Mouse (Mus musculus) CD4-positive, CD25-positive, alpha-beta regulatory T cell, adult 4 months (primary cell): ENCODE measurements at regions not wholly inside any gene's neighbourhood (a gene's known extent, or its start where the extent isn't known, plus 50 kb on each side); places are given as distances from the start of the nearest gene placed in this dataset.

Experiments used
- ATAC-seq: one replicate; pipeline ENCODE4 v1.8.0; 2017

- no peak for ATAC-seq
These were observed 180.6 kb upstream of the Lpp start for GRCm38 (mm10) chr16:24212702-24213101.

GRCm38 (mm10) chr16:24211588-24211987 lies 181.7 kb upstream of the Lpp start:
- ATAC-seq = no peak

DNA sequence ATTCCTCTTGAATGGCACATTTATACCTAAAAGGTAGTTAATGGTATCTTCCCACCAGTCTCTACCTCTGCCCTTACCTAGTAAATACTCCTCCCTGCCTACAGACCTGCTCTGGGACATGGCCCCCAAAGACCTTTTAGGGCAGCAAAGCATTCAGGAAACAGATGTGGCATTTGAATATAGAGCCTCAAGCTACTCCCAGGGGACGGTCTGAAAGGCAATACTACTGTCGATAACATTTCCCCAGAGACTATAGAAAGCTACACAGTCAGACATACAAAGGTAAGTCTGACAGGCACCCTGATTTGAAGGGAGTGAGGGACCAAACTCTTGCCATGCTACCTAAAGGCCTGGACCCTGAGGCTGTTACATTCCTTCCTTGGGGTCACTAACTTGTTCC lies 184.4 kb upstream of the Lpp start:
- no peak for ATAC-seq

- no peak for ATAC-seq
These were observed 185.2 kb upstream of the Lpp start for GRCm38 (mm10) chr16:24208118-24208517.

GRCm38 (mm10) chr16:24207056-24207455 lies 186.3 kb upstream of the Lpp start:
- no peak for ATAC-seq

DNA sequence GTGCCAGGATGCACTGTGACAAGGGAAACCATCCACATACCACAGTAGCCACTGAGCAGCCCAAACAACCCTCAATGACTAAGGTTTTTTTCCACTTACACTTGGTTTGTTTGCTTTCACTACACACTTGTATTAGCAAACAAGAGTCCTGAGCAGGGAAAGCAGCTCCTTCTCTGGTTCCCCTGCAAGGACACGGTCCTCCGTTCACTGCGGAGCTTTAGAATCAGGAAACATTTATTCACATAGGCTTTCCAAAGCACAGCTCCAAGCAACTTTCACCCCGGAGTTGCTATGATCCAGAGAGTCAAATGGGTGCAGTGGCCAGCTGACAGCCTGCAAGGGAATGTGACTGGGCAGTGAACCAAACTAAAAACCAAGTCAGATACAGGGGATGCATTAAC lies 186.8 kb upstream of the Lpp start:
- peak; percentile 16 for ATAC-seq

DNA sequence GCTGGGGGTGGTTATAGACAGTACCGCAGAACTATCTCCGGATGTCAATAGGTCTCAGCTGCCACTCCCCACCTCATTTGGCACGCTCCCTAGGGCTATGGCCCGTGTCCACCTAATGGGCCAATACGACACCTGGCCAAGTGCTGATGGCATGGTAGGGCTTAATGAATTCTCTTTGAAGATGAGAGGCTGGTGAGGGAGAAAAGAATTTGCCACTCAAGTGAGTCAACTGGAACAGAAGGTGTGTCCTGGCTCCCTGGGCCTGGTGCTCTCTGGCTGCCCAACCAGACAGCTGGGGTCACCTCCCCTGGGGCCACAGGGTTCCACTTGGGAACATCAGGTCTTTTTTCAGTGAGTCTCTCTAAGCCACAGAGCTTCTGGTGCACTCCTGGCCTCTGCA lies 187.7 kb upstream of the Lpp start:
- no peak for ATAC-seq

DNA sequence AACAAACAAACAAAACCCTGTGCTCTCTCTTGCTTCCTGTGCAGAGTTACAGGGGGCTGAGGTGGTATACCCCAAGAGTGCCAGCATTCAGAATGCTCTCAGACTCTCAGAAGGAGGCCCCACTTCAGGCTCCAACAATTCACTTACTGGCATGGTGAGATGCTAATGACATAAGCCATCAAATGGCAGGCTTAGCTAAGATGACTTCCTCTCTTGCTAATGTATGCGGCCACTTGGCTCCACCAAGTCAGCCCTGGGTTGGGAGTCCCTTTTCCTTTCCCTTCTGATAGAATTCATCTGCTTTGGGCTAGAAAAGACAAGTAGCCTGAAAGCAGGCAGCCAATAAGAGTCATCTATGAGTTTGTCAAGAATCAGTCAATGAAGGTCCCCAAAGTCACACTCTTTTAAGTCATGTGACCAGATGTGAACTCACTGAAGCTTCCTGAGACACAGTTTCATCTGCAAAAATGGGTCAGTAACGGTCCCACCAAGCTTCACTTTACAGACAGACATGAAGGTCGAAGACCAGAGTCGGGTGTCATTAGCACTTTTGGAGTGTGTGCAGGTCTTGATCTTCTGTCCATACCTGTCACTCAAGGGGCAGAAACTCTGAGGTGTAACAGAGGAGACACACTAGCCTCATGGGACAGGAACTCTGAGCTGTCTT lies 189.1 kb upstream of the Lpp start:
- peak; percentile 60 for ATAC-seq

- ATAC-seq = no peak
These were observed 190.7 kb upstream of the Lpp start for GRCm38 (mm10) chr16:24202653-24203052.

DNA sequence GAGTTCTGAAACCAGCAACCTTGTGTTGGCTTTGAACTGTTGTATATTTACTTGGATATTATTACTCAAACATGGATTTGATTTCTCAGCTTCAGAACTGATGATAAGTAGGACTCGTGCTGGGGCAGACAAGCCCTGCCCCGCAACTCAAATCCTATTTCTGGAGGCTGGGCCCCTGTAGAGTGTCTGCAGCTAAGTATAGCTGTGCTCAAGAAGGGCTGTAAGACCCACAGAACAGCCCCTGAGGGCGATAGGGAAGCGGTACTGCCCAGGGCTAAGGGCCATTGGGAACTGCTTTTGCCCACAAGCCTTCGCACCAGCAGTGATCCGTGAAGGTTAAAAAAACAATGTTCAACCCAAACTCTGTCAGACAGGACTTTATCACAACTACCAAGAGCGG lies 191.9 kb upstream of the Lpp start:
- no peak for ATAC-seq

GRCm38 (mm10) chr16:24200200-24200599 lies 193.1 kb upstream of the Lpp start:
- no peak for ATAC-seq

GRCm38 (mm10) chr16:24199408-24200167 lies 193.7 kb upstream of the Lpp start:
- no peak for ATAC-seq

DNA sequence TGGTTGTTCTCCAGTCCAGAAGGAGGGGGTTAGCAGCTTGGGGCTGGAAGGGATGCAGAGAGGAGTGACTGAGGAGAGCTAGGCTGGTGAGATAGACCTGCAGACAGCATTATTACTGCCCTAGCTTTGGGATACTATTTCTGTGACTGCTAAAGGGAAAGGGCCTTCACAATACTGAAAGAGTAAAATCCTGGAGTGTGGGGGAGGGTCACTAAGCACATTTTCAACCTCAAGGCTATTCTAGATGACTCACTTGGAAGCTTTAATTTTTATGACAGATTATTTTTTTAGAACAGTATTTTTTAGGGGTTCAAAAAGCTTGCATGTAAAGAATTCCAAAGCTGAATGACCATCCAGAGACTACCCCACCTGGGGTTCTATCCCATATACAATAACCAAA lies 195.0 kb upstream of the Lpp start:
- no peak for ATAC-seq

DNA sequence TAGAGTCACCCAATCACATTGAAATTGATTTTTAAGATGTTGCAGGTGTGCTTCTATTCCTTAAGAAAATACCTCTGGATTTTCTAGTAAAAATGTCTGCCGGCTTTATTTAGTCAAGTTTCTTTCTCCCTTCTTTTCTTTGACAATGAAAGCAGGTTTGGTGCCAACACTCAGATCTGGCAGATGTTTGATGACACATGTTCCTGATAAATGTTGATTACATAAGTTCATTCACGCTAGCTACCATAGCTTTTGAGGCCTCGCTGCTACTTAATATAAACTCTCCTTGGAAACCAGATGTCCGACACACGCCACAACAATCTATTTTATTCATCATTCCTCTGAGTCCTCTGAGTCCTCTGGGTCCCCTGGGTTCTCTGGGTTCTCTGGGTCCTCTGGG lies 195.7 kb upstream of the Lpp start:
- no peak for ATAC-seq

DNA sequence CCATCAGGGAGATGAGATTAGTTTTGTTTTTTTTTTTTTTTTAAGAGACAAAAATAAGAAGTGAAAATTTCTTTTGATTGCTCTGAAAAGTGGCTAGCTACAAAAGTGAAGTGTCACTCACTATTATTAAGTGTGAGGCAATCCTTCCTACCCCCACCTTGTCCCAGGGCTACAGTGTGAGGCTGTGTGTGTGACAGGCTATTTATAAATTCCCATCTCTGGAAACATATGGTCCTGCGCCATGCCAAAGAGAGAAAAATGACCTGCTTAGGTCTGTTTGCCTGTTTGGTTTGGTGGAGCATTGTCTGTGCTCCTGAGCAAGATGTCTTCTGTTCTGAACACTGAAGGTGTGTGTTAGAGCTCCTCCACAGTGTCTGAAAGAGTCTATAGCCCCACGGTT lies 199.4 kb upstream of the Lpp start:
- no peak for ATAC-seq

DNA sequence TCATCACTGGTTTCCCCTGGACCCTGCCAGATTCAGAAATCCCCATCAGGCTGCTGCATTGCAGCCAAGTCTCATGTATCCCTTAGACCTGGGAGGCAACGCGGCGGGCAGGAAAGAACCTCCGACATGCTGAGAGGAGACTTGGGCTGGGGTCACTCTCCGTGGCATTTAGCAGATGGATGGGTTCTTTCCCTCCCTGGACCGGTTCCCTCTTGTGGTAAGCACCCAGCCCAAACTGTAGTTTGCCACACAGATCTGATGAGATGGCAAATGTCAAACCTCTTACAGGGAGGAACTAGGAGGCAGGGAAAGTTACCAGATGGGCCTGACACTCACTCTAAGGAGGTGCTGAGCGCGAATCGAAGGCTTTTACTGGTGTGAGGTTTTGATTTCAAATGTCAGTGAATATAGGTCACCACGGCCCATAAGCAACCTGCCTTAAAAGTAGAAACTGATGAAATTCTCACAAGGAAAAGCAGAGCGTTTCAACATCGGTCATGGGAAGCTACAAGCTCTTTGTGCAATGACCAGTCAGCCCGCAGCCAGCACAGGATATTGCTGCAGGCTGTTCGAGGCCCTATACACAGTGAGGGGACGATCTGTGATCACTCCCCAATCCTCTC lies 199.9 kb upstream of the Lpp start:
- ATAC-seq = peak; percentile 44

DNA sequence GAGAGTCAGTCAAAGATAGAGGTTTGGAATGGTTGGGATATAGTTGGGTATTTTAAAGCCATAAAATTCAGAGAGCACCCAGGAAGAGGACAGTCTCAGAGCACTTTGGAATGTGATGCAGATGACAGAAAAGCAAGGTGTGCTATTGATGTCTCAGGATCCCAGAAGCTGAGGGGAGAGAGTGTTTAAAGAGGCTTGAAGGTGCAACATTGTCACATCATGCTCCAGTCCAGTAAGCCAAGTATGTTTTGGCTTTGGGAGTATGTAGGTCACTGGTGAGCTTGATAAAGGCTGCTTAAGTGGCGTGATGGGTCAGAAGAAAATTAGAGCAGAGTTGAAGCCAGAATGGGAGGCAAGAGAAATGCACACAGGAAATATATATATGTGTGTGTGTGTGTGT lies 201.3 kb upstream of the Lpp start:
- ATAC-seq = no peak

- ATAC-seq = peak; percentile 91
These were observed 198.5 kb upstream of the Bcl6 start for GRCm38 (mm10) chr16:24187131-24187530.

GRCm38 (mm10) chr16:24185989-24186388 lies 197.3 kb upstream of the Bcl6 start:
- no peak for ATAC-seq

GRCm38 (mm10) chr16:24184846-24185245 lies 196.2 kb upstream of the Bcl6 start:
- no peak for ATAC-seq

DNA sequence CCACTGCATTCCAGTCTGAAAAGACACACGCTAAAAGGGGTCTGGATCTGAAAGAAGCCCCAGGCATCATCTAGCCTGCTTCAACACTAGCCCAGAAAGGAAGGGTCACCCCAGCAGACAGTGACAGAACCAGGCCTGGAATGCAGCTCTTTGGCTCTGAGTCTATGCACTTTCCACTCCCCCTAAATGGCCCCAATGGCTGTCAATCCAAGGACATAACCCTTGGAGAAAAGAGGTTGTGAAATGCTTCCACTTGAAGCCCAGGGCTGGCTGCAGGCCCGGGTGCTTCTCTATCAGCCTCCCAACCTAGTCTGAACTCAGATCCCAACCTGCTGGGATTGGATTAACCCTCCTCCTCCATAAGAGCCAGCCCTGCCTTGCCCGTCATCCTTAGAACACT lies 194.6 kb upstream of the Bcl6 start:
- no peak for ATAC-seq

- peak; percentile 56 for ATAC-seq
These were observed 192.7 kb upstream of the Bcl6 start for GRCm38 (mm10) chr16:24181388-24181787.

DNA sequence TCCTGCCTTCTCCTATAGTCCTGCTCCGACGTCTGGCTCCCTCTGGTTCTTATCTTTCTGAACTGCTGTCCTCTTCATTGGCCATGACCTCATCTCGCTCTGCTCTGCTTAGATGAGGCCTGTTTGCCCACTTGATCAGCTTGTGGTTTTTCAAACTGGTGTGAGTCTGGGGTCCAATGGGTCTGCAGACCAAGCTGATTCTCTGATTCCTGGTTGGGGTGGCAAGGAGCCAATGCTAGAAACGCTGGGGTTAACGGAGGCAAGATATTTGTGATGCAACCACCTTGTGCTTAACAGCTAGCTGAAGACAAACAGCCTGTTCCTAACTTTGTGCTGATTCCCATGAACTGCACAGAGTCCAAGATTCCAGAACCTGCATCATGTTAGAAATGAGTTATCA lies 192.0 kb upstream of the Bcl6 start:
- ATAC-seq = no peak

DNA sequence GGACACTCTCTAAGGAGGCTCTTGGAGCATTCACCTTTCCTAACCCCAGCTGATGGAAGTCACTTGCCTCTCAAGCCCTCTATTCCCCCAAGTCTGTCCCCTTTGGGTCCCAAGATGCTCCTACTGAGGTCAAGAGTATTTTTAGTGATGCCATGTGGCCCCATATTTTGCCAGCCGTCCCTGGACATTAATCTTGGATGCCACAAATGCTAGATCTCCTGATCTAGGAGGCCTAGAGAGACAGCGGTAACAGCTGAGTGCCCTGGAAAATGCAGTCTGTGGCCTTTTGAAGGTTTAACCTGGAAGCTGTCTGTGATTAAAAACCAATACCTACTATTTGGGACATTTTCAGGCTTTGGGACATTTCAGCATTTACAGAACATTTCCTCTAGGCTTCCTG lies 188.9 kb upstream of the Bcl6 start:
- ATAC-seq = no peak
